Mouse (Mus musculus) heart, embryonic 12.5 days (tissue): ENCODE results near the gene Meltf. TPM values are rescaled to one million over a fixed set of nuclear protein-coding genes. Genes with fewer than 3 reads are reported as not detected.

Source experiments
- ATAC-seq: fragments of 200-750 bp; cut with Nextera tagmentation; 2 replicates; pipeline ENCODE4 v1.8.0; 2017; ENCODE audit warnings: moderate TSS enrichment, moderate library complexity; ENCODE audit not compliant: insufficient number of reproducible peaks, low FRiP score
- H3K27ac ChIP-seq: fragments of 300-500 bp; sonication (generic); 2 replicates; pipeline ENCODE4 v1.5.1; 2016; ENCODE audit warnings: mild to moderate bottlenecking, moderate library complexity; ENCODE audit not compliant: poor library complexity, severe bottlenecking
- H3K27me3 ChIP-seq: fragments of 300-500 bp; sonication (generic); replicated peaks from 2 replicates; pipeline ENCODE4 v1.6.1; 2016; ENCODE audit warnings: mild to moderate bottlenecking, moderate library complexity
- H3K36me3 ChIP-seq: fragments of 300-500 bp; sonication (generic); 2 replicates; pipeline ENCODE4 v1.6.1; 2016; ENCODE audit warnings: mild to moderate bottlenecking, moderate library complexity
- H3K4me1 ChIP-seq: fragments of 300-500 bp; sonication (generic); replicated peaks from 2 replicates; pipeline ENCODE4 v1.6.1; 2016; ENCODE audit warnings: mild to moderate bottlenecking
- H3K4me2 ChIP-seq: fragments of 300-500 bp; sonication (generic); 2 replicates; pipeline ENCODE4 v1.6.1; 2016; ENCODE audit warnings: mild to moderate bottlenecking, moderate library complexity
- H3K4me3 ChIP-seq: fragments of 300-500 bp; sonication (generic); 2 replicates; pipeline ENCODE4 v1.5.1; 2016; ENCODE audit warnings: mild to moderate bottlenecking
- H3K9ac ChIP-seq: fragments of 300-500 bp; sonication (generic); 2 replicates; pipeline ENCODE4 v1.6.1; 2016; ENCODE audit warnings: mild to moderate bottlenecking, moderate library complexity
- H3K9me3 ChIP-seq: fragments of 300-500 bp; sonication (generic); replicated peaks from 2 replicates; pipeline ENCODE4 v1.6.1; 2016; ENCODE audit warnings: mild to moderate bottlenecking, moderate library complexity
- WGBS: fragments of 180-500 bp; shearing (Covaris S2); methylation state at CpG from one replicate; pipeline ENCODE4 v1.1.7; 2016; 5-methylcytosine and 5-hydroxymethylcytosine counted together
- polyA plus RNA-seq: library from polyadenylated mRNA; unstranded; fragments of >200 nt; fragmentation: Nextera tagmentation; extraction: Ambion mirVana; gene quantifications from 2 replicates; pipeline ENCODE4 v1.2.1, GENCODE M21; 2016

Meltf gene
- 0.09 and 0.15 TPM in 2 replicates for polyA plus RNA-seq

DNA sequence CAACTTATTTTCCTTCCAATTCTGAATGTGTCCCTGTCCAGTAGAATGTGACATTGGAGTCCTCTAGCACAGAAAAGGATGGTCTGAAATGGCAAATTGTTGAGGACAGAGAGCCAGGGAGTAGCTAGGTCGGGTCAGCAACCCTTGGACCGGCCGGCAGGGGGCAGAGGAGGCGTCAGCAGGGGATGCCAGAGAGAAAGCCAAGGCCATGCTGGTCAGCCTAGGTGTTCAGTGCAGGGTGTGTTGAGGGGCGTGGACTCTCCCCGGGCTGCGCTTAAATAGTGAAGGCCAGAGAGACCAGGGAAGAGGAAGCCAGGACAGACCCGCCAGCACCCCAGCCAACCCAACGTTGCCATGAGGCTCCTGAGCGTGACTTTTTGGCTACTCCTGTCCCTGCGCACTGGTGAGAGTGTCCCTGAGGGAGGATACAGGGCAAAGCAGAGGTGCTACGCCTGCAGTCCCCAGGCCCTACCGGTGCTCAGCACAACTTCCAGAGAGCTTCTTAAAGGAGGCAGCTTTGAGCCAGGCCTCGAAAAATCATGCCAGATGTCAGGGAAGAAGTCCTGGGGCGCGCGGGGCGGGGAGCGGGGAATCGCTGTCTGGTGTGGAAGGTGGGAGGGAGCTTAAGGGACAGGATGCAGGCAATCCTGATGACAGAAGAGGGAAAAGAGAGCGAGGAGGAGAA is at the start of gene Meltf:
TSS of gene Meltf (plus strand) at position 238 of the 685 bp plus-strand sequence.
- peak; percentile 43; the same call in 1 of the 2 replicates for ATAC-seq
- Histone ChIP-seq H3K36me3 (peaks cover 17% of the 10 kb centered on the region), H3K4me1 (peaks cover 31% of the 10 kb centered on the region), H3K9me3 (no peaks in the 10 kb centered on the region), H3K27ac (no peak within 1 kb of the TSS), H3K27me3 (peaks cover 12% of the 10 kb centered on the region), H3K4me2 (peak within 1 kb of the TSS; percentile 28), H3K4me3 (no peak within 1 kb of the TSS), H3K9ac (no peak within 1 kb of the TSS)
- 26% methylated on average over 21 of the region's 21 CpGs for WGBS

DNA sequence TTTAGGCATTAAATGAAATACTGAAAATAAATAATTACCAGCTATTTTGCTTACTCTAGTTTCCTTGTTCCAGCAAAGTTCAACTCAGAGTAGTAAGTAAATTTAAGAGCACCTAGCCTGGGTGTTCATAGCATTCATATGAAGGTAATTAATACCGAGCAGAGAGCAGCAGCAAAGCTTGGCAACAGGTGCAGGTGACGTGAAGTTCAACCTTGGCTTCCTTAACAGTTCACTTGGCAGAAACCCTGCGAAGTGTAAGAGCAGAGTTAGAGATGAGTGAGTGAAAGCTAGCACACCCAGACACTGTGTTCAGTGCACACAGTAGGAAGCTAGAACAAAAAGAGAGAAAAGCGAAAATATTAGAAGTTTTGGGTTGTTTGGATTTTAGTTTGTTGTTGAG is 47.9 kb upstream of the Meltf start:
- ATAC-seq: no peak
- H3K36me3 ChIP-seq: peaks cover 9% of the 10 kb centered on the region
- no peak overlapping the region for H3K4me3 ChIP-seq
- no peaks in the 10 kb centered on the region for H3K27me3 ChIP-seq
- H3K27ac ChIP-seq: no peak overlapping the region
- WGBS: 91% methylated on average over 4 of the region's 4 CpGs
- H3K9me3 ChIP-seq: no peaks in the 10 kb centered on the region
- H3K4me2 ChIP-seq: no peak overlapping the region
- no peak overlapping the region for H3K9ac ChIP-seq
- peaks cover 6% of the 10 kb centered on the region; the same call in 1 of the 2 replicates for H3K4me1 ChIP-seq

DNA sequence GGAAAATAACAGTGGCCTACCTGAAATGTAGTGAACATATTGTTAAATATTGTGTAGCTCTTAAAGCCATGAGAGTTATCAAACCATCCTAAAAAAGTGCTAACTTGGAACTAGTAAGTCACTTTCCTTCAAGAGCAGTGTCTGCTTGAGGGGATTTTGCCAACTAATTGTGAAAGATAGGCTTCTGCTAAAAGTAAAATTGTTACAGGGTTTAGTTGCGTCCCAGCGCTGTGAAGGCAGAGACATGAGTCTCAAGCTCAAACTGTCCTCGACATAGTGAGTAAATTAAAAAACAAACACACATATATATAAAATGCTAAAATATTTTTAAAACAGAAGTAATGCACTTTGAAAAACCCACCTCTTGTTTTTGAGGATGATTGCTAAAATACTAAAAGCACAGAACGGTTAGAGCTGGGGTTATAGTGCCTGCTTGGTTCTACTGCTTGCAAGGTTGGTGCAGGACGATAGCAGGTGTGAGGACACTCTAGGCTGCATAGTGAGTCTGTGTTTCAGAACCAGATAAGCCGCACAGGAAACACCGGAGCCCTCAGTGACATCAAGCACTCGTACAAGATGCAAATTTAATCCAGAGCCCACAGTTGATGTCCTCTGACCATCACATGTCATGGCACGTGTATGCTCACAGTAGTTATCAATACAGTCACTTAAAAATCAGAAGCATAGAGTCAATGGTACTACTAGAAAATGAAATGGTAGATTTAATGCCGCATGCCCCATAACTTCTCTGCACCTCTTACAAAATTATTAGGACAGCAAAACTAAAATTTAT is 45.8 kb upstream of the Meltf start:
- Histone ChIP-seq H3K9ac (no peak overlapping the region), H3K36me3 (peaks cover 12% of the 10 kb centered on the region), H3K9me3 (no peaks in the 10 kb centered on the region), H3K4me3 (no peak overlapping the region), H3K27ac (no peak overlapping the region), H3K27me3 (no peaks in the 10 kb centered on the region), H3K4me2 (no peak overlapping the region), H3K4me1 (peaks cover 6% of the 10 kb centered on the region; the same call in 1 of the 2 replicates)
- 84% methylated on average over 10 of the region's 10 CpGs for WGBS
- no peak for ATAC-seq

DNA sequence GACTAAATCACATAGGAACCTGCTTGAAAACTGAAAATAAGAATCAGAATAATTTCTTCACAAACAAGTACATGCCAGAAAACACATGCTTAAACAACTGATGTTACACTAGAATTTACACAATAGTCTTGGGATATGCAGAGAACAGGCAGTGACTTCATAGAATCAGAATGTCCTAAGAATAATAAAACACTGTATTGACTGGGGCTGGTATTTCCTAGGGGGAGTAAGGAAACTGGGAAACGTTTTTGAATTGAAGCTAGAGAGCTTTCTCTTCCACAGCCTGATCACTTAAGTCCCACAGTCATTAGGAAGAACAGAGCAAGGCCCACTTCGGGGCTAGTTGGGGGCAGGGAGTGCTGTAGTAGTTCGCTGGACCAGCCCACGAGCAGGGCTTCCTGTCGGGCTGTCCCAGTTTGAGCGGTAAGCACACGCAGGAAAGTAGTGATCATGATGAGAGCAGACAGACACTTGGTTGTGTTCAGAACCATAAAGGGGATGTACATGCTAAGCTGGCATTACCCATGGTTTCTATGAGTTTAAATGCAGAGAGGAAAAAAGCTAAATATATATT is 44.5 kb upstream of the Meltf start:
- no peak for ATAC-seq
- WGBS: 58% methylated on average over 7 of the region's 7 CpGs

DNA sequence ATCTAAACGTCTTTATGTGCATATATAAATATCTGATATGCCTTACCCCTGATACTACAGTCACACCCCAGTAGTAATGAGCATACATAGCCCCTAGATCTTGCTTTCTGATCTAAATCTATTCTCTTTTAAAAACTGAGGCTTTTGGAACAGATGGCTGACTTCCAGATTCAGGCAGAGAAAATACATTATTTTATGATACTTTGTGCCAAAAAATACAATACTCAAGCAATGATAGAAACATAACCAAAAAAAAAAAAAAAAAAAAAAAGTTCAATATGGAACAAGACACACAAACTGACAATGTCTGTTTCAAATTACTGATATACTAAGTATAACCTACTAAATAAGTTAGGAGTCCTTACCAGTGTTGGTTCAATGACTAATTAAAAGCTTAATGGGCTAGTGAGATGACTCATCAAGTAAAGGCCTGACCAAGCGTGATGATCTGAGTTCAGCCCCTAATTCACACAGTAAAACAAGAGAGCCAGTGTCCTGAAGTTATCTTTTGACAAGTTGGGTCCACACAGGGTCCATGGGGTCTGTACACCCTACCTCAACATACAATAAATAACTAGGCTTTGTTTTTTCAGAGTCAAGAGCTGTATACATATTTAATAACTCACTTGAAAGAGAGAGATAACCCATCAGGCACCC is 43.8 kb upstream of the Meltf start:
- H3K4me2 ChIP-seq: no peak overlapping the region
- peaks cover 16% of the 10 kb centered on the region for H3K36me3 ChIP-seq
- peaks cover 6% of the 10 kb centered on the region; the same call in 1 of the 2 replicates for H3K4me1 ChIP-seq
- no peaks in the 10 kb centered on the region for H3K27me3 ChIP-seq
- no peak overlapping the region for H3K9ac ChIP-seq
- 75% methylated on average over 2 of the region's 2 CpGs for WGBS
- H3K9me3 ChIP-seq: no peaks in the 10 kb centered on the region
- no peak overlapping the region for H3K4me3 ChIP-seq
- ATAC-seq: no peak
- H3K27ac ChIP-seq: no peak overlapping the region

More for the DNA sequence above, 44.5 kb upstream of the Meltf start:
- H3K9me3 ChIP-seq: no peaks in the 10 kb centered on the region
- H3K36me3 ChIP-seq: peaks cover 22% of the 10 kb centered on the region
- peaks cover 6% of the 10 kb centered on the region; the same call in 1 of the 2 replicates for H3K4me1 ChIP-seq
- H3K27me3 ChIP-seq: no peaks in the 10 kb centered on the region
- peak overlapping the region; percentile 71 for H3K27ac ChIP-seq
- H3K4me3 ChIP-seq: no peak overlapping the region
- no peak overlapping the region for H3K9ac ChIP-seq
- H3K4me2 ChIP-seq: peak overlapping the region; percentile 21; the same call in 1 of the 2 replicates

DNA sequence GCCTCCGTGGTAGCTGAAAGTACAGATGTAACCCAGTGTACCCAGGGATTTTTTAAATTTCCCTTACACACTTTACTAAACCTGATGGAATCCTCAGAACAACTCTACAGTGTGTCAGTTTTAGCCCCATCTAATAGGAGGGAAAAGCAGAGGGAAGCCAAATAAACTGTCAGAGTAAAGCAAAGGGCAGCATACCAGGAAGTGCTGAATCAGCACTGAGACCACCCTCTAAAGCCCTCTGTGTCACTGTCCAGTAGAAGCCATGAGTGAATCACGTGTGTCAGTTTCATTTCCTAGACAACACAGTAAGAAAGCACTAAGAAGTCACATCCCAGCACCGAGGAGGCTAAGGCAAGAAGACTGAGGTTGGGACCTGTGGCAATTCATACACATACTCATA is 41.2 kb upstream of the Meltf start:
- WGBS: 83% methylated on average over 3 of the region's 3 CpGs
- Histone ChIP-seq H3K4me1 (peaks cover 6% of the 10 kb centered on the region; the same call in 1 of the 2 replicates), H3K9me3 (no peaks in the 10 kb centered on the region), H3K4me2 (no peak overlapping the region), H3K4me3 (no peak overlapping the region), H3K9ac (no peak overlapping the region), H3K27ac (no peak overlapping the region), H3K27me3 (no peaks in the 10 kb centered on the region), H3K36me3 (peaks cover 13% of the 10 kb centered on the region; the same call in 1 of the 2 replicates)
- ATAC-seq: no peak

DNA sequence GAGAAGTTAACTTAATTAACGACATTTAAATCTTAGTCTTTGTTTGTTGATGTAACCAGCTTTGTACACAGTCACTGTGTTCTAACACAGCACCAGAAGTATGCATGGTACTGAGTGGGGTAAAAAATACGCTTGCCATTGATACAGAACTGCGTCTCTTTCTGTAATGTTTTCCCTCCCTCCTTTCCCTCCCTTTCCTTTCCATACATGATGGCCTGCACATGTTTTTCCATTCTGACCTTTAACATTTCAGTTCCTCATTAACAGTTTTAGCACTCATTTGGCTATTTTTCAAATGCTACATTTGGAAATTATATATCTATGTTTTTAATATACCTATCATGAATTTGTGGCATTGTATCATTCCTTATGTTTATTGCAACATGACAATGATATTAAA is 34.4 kb upstream of the Meltf start:
- Histone ChIP-seq H3K36me3 (peaks cover 11% of the 10 kb centered on the region), H3K27me3 (no peaks in the 10 kb centered on the region), H3K4me3 (no peak overlapping the region), H3K9me3 (no peaks in the 10 kb centered on the region), H3K9ac (no peak overlapping the region), H3K4me2 (no peak overlapping the region), H3K27ac (no peak overlapping the region), H3K4me1 (no peaks in the 10 kb centered on the region)
- ATAC-seq: no peak
- 86% methylated on average over 3 of the region's 3 CpGs for WGBS

DNA sequence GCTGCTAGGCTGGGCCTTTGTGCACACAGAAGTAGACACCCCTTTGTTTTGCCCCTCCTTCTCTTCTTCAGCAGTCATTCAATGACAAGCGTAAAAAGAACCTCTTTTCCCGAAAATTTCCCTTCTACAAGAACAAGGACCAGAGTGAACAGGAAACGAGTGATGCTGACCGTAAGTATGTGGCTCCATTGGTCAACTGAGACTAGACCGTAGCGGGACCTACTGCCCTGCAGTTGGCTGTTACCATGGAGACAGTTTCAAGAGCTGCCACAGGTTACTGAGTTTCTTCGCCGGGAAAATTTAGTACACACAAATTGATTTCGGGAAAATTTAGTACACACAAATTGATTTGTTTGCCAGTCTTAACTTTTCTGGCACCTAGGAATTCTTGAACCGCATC is 31.8 kb upstream of the Meltf start:
- H3K9me3 ChIP-seq: no peaks in the 10 kb centered on the region
- 88% methylated on average over 10 of the region's 10 CpGs for WGBS

DNA sequence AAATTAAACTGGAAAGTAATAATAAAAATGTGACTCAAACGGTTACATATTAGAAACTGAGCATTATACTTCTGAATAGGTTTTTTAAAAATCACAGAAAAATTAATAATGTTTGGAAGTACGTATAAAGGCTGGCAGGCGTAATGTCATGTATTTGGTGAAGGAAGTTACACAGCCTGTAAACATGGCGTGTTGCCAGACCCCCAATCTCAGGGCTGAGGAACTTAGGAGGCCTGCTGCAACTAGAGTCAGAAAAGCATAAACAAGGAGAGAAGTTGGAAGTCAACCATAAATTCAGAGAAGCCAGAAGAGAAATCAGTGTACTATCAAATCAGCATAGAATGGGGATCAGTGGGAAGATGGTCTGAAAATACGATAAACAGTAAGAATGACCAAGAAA is 14.7 kb upstream of the Meltf start:
- peaks cover 5% of the 10 kb centered on the region; the same call in 1 of the 2 replicates for H3K9me3 ChIP-seq
- ATAC-seq: no peak
- no peak overlapping the region for H3K4me2 ChIP-seq
- H3K4me1 ChIP-seq: peaks cover 10% of the 10 kb centered on the region
- no peak overlapping the region for H3K27ac ChIP-seq
- H3K4me3 ChIP-seq: no peak overlapping the region
- peaks cover 64% of the 10 kb centered on the region for H3K36me3 ChIP-seq
- H3K9ac ChIP-seq: no peak overlapping the region
- 94% methylated on average over 5 of the region's 5 CpGs for WGBS
- no peaks in the 10 kb centered on the region for H3K27me3 ChIP-seq

More for the DNA sequence above, 31.8 kb upstream of the Meltf start:
- Histone ChIP-seq H3K4me1 (no peaks in the 10 kb centered on the region), H3K27ac (no peak overlapping the region), H3K4me3 (no peak overlapping the region), H3K27me3 (no peaks in the 10 kb centered on the region), H3K9ac (no peak overlapping the region), H3K36me3 (peaks cover 17% of the 10 kb centered on the region), H3K4me2 (no peak overlapping the region)
- no peak for ATAC-seq

DNA sequence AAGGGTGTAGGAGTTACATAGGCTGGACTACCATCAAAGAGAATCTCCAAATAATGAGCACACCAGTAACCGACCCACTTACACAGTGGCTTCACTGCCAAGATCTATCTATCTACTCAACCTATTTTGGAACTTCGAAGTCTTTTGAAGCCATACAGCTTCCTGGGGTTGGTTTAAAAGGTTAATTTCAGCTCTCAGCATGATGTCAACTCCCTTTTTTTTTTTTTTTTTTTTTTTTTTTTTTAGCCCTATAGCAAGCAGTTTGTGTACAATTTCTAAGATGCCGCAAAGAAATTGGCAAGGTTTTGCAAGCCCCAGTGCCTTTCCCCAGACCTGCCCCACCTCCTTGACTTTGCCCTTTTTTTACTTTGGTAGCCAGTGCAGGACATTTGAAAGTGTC is 13.4 kb upstream of the Meltf start:
- H3K4me3 ChIP-seq: no peak overlapping the region
- no peaks in the 10 kb centered on the region for H3K27me3 ChIP-seq
- 85% methylated on average over 3 of the region's 3 CpGs for WGBS
- peaks cover 5% of the 10 kb centered on the region; the same call in 1 of the 2 replicates for H3K9me3 ChIP-seq
- no peak for ATAC-seq
- H3K4me2 ChIP-seq: no peak overlapping the region
- peaks cover 61% of the 10 kb centered on the region for H3K36me3 ChIP-seq
- no peak overlapping the region for H3K9ac ChIP-seq
- H3K4me1 ChIP-seq: peaks cover 10% of the 10 kb centered on the region
- H3K27ac ChIP-seq: no peak overlapping the region

DNA sequence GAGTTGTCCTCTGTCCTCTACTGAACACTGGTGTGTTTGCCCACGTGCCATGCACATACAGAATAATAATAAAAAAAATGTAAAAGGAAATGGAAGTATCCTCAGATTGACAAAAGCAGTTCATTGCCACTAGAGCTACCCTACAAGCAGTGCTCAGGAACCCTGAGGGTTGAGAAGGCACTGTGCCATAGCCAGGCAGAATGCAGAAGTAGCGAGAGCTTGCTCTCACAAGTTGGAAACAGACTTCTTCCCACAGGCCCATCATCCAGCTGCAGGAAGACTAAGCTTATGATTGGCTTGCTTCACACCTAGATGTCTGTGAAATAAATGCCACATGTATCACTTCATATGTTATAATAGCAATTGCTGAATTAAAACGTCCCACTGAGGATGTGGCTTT is 11.7 kb upstream of the Meltf start:
- ATAC-seq: no peak
- Histone ChIP-seq H3K4me3 (no peak overlapping the region), H3K27ac (no peak overlapping the region), H3K9ac (no peak overlapping the region), H3K9me3 (no peaks in the 10 kb centered on the region), H3K4me2 (no peak overlapping the region), H3K36me3 (peaks cover 61% of the 10 kb centered on the region), H3K4me1 (peaks cover 10% of the 10 kb centered on the region), H3K27me3 (no peaks in the 10 kb centered on the region)
- 88% methylated on average over 3 of the region's 3 CpGs for WGBS
